Mouse (Mus musculus) liver, adult 2 months (tissue): ENCODE results near the gene Itpk1. TPM values are rescaled to one million over a fixed set of nuclear protein-coding genes. Genes with fewer than 3 reads are reported as not detected.

Experiments used
- DNase-seq: peaks from one replicate; pipeline ENCODE4 v3.0.0-alpha.2; 2011; ENCODE audit warnings: low read depth, low spot score; ENCODE audit errors: extremely low read depth
- H3K27ac ChIP-seq: fragments of 200-500 bp; replicated peaks from 2 replicates; pipeline ENCODE4 v1.5.1; 2012; ENCODE audit warnings: low read depth, mild to moderate bottlenecking, control low read depth, inconsistent platforms, low read length; ENCODE audit not compliant: insufficient read depth
- H3K27me3 ChIP-seq: fragments of 200-500 bp; 2 replicates; pipeline ENCODE4 v1.6.1; 2012; ENCODE audit warnings: mild to moderate bottlenecking, moderate library complexity, low read length, inconsistent platforms; ENCODE audit not compliant: control insufficient read depth, insufficient read depth
- H3K36me3 ChIP-seq: fragments of 200-500 bp; 2 replicates; pipeline ENCODE4 v1.6.1; 2012; ENCODE audit warnings: low read length, inconsistent platforms; ENCODE audit not compliant: control insufficient read depth, insufficient read depth
- H3K4me1 ChIP-seq: fragments of 200-500 bp; 2 replicates; pipeline ENCODE4 v1.6.1; 2011; ENCODE audit warnings: low read length; ENCODE audit not compliant: control insufficient read depth, insufficient read depth
- H3K4me3 ChIP-seq: fragments of 200-500 bp; 2 replicates; pipeline ENCODE4 v1.5.1; 2011; ENCODE audit warnings: low read depth, mild to moderate bottlenecking, control low read depth, low read length, moderate library complexity; ENCODE audit not compliant: insufficient read depth
- H3K79me2 ChIP-seq: fragments of 200-500 bp; 2 replicates; pipeline ENCODE4 v1.6.1; 2012; ENCODE audit warnings: inconsistent platforms, mild to moderate bottlenecking, low read length, moderate library complexity; ENCODE audit not compliant: control insufficient read depth, insufficient read depth
- H3K9ac ChIP-seq: fragments of 200-500 bp; 2 replicates; pipeline ENCODE4 v1.6.1; 2012; ENCODE audit warnings: low read depth, mild to moderate bottlenecking, control low read depth, inconsistent platforms, low read length
- CTCF ChIP-seq: fragments of 200-500 bp; IDR thresholded peaks from 2 replicates; pipeline ENCODE4 v1.5.1; 2011; ENCODE audit warnings: low read depth, low read length, control low read depth
- POLR2A ChIP-seq: fragments of 200-500 bp; IDR thresholded peaks from 2 replicates; pipeline ENCODE4 v1.6.1; 2011; ENCODE audit warnings: low read length, control low read depth; ENCODE audit not compliant: insufficient read depth; ENCODE audit errors: extremely low read depth
- WGBS: fragments of 180-500 bp; shearing (Covaris S2); methylation state at CpG from one replicate; pipeline ENCODE4 v1.1.7; 2018; 5-methylcytosine and 5-hydroxymethylcytosine counted together
- polyA plus RNA-seq: library from polyadenylated mRNA; depleted of rRNA; stranded (reverse); fragments of >200 nt; gene quantifications from 2 replicates; pipeline ENCODE4 v1.2.3, GENCODE M21; 2012
- total RNA-seq: library from RNA; depleted of rRNA; stranded (reverse); fragments of >200 nt; gene quantifications from 2 replicates; pipeline ENCODE4 v1.2.3, GENCODE M21; 2014

Gene Itpk1
- total and polyA plus RNA-seq, 2 experiments = 7.9 to 21.0 TPM

DNA sequence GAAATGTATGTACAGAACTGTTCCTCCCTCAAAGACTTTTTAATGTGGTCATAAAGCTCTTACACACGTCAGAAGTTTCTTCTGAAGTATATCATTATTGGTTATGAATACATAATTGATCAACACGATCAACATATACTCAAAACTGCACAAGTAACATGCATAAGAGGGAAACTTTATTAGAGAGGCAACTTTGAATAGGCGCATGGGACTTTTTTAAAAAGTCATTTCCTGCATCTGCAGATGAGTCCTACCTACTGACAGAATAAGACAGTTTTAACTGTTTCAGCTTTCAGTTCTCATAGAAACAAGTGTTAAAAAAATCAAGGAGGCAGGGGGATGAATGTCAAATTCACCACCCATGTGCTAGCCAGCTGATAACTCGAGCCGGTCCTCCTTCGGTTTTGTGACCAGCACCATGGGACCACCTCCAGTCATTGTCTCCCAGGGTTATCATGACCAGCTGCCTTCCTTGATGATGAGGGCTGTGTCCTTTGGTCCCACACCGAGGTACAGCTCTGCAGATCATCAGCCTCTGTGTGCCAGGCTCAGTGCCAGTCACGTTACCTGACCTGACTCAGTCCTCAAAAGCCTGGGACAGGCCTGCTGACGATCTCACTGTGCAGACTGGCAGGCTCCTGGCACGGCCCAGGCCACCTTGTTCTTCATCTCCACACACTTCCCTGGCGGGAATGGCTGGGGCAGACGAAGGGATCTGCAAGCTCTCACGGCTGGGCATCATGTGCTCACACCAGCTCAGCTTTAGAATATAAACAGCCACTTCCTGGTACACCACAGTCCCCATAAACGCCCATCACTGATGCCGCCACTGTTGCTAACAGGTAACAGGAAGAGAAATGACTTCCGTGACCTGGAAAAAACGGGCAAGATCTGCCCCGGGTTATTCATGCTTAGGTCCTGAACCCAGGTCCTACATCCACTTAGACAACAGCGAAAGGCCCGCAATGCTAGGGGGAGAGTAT lies 31.6 kb downstream of the Itpk1 start:
- no peaks in the 10 kb centered on the region for H3K36me3 ChIP-seq
- H3K27ac ChIP-seq = no peak overlapping the region
- H3K4me1 ChIP-seq = no peaks in the 10 kb centered on the region
- 77% methylated on average over 20 of the region's 20 CpGs for WGBS
- TF ChIP-seq POLR2A = no peak
- TF ChIP-seq CTCF = no peak
- H3K9ac ChIP-seq = no peak overlapping the region
- no peaks in the 10 kb centered on the region; the same call in 1 of the 2 replicates for H3K79me2 ChIP-seq
- DNase-seq = no peak
- H3K4me3 ChIP-seq = no peak overlapping the region
- H3K27me3 ChIP-seq = no peaks in the 10 kb centered on the region

DNA sequence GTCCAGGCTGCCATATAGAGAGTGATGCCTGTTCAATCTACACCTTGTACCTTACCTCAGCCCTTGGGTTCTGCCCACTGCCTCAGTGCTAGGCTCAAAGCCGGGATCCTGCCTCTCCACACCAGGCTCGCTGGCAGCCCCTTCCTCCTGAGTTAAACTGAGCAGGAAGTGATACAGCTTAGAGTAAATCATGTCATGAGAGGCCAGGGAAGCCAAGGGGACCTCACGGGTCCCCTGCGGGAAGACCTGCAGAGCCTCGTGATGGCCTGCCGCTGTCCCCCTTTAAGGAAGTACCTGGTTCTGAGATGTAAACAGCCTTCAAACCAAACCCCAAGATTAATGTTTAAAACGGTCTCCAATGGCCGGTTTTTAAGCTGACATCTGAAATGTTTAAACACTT lies 32.6 kb downstream of the Itpk1 start:
- H3K4me1 ChIP-seq = no peaks in the 10 kb centered on the region
- 62% methylated on average over 8 of the region's 8 CpGs for WGBS
- H3K27me3 ChIP-seq = no peaks in the 10 kb centered on the region
- no peak overlapping the region for H3K27ac ChIP-seq
- no peaks in the 10 kb centered on the region; the same call in 1 of the 2 replicates for H3K79me2 ChIP-seq
- no peak for TF ChIP-seq CTCF
- TF ChIP-seq POLR2A = no peak
- H3K36me3 ChIP-seq = no peaks in the 10 kb centered on the region
- no peak overlapping the region for H3K4me3 ChIP-seq
- DNase-seq = no peak
- H3K9ac ChIP-seq = no peak overlapping the region

DNA sequence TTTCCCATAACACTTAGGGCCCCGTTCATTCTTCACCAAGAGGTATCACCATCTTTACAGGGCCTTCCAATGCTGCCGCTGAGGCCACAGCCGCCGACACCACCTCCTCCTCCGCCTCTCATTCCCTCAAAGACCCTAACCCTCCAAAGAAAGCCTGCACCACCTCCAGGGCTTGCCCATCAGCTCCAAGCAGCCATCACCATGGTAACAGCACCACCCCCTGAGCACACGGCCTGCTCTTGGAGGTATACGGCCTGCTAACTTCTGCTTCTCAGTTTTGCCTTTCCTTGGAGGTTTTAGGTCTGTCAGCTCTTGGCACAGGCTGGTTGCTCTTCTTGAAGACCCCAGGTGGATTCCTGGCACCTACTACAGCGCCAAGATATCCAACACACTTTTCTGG lies 33.9 kb downstream of the Itpk1 start:
- Histone ChIP-seq H3K9ac (no peak overlapping the region), H3K36me3 (no peaks in the 10 kb centered on the region), H3K27me3 (no peaks in the 10 kb centered on the region), H3K4me1 (no peaks in the 10 kb centered on the region), H3K4me3 (no peak overlapping the region), H3K27ac (no peak overlapping the region), H3K79me2 (no peaks in the 10 kb centered on the region; the same call in 1 of the 2 replicates)
- 91% methylated on average over 8 of the region's 8 CpGs for WGBS
- no peak for TF ChIP-seq POLR2A
- TF ChIP-seq CTCF = no peak
- no peak for DNase-seq

- Histone ChIP-seq H3K27ac (no peak overlapping the region), H3K79me2 (peaks cover 7% of the 10 kb centered on the region; the same call in 1 of the 2 replicates), H3K4me1 (no peaks in the 10 kb centered on the region), H3K9ac (no peak overlapping the region), H3K27me3 (no peaks in the 10 kb centered on the region), H3K36me3 (no peaks in the 10 kb centered on the region), H3K4me3 (no peak overlapping the region)
- no peak for TF ChIP-seq CTCF
- TF ChIP-seq POLR2A = no peak
- no peak for DNase-seq
- 71% methylated on average over 10 of the region's 10 CpGs for WGBS
These were observed 39.1 kb downstream of the Itpk1 start for GRCm38 (mm10) chr12:102665465-102666202.

DNA sequence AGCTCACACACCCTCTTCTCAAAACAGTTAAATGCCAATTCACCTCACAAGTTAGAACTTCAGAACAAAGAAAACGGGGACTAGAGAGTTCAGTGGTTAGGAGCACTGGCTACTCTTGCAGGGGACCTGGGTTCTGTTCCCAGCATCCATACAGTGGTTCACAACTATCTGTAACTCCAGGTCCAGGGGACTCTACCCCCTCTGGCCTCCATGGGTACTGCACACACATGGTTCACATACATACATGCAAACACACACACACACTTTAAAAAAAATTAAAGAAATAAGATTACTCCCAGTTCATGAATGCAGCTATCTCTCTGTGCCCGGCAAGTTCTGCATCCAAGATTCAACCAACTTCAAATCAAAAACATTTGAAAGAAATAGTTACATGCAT lies 40.7 kb downstream of the Itpk1 start:
- H3K36me3 ChIP-seq = no peaks in the 10 kb centered on the region
- no peaks in the 10 kb centered on the region for H3K27me3 ChIP-seq
- TF ChIP-seq POLR2A = no peak
- no peak for TF ChIP-seq CTCF
- no peaks in the 10 kb centered on the region for H3K4me1 ChIP-seq
- peaks cover 7% of the 10 kb centered on the region; the same call in 1 of the 2 replicates for H3K79me2 ChIP-seq
- no peak overlapping the region for H3K4me3 ChIP-seq
- DNase-seq = no peak
- no peak overlapping the region for H3K9ac ChIP-seq
- no peak overlapping the region for H3K27ac ChIP-seq
- WGBS = 100% methylated on average over 2 of the region's 2 CpGs
